Mouse (Mus musculus) gastrocnemius, postnatal 14 days (tissue): ENCODE results near the gene Dzip1. TPM values are rescaled to one million over a fixed set of nuclear protein-coding genes. Genes with fewer than 3 reads are reported as not detected.

Experiments
- DNase-seq: peaks from one replicate; pipeline ENCODE4 v3.0.0; 2021; ENCODE audit warnings: mixed read lengths
- intact Hi-C: fragments of 180-260 bp; cut with DNase I; formaldehyde crosslinking; loops from one replicate; pipeline ENCODE4 v1.15.1; 2025; ENCODE audit warnings: low total_unique reads
- total RNA-seq, 2 experiments: library from RNA; stranded (reverse); gene quantifications; 2 replicates each; pipeline ENCODE4 v1.2.3; 2021

Dzip1 gene
- total RNA-seq, 2 experiments from 2014 or later = 3.0 to 4.3 TPM

GRCm38 (mm10) chr14:118929779-118930178, 4.5 kb upstream of the Dzip1 start:
- intact Hi-C loops = loop anchor here (10.0 kb wide), 1 partner anchor 75 kb away; no protein-coding TSS in a partner anchor
- DNase-seq = no peak

- intact Hi-C loops = loop anchor here (10.0 kb wide), 1 partner anchor 76 kb away; no protein-coding TSS in a partner anchor
- DNase-seq = no peak
Measured at GRCm38 (mm10) chr14:118928565-118928964, 3.3 kb upstream of the Dzip1 start.

DNA sequence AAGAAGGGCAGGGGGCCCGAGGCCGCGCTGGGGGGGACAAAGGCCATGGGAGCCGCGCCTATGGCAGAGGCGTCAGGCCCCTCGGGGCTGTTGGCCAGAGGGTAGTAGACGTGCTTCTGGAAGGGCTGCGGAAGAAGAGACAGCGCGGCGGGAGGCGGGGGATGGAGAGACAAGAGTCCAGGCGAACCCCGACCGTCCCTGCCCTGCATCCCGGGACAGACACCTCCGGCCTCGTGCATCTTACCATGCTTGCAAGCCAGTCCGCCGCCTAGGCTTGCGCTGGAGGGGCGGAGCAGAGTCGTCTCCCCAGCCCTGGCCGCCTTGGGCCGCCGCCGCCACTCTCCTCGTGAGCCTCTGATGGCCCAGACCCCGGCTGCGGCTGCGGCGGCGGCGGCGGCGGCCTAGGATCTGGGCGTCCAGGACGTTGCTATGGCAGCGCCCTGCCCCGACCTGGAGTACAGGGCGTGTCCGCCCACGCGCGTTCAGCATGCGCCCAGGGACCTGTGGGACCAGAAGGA, 2.5 kb downstream of the Dzip1 start:
- intact Hi-C loops = loop anchor here (10.0 kb wide), 1 partner anchor 82 kb away; no protein-coding TSS in a partner anchor
- peak; percentile 30 for DNase-seq

GRCm38 (mm10) chr14:118922251-118922650, 3.0 kb downstream of the Dzip1 start:
- intact Hi-C loops = loop anchor here (10.0 kb wide), 1 partner anchor 83 kb away; no protein-coding TSS in a partner anchor
- no peak for DNase-seq

- DNase-seq = no peak
Measured at GRCm38 (mm10) chr14:118920654-118921053, 4.6 kb downstream of the Dzip1 start.

GRCm38 (mm10) chr14:118919025-118919424, 6.2 kb downstream of the Dzip1 start:
- intact Hi-C loops = no loop called here
- no peak for DNase-seq

More at GRCm38 (mm10) chr14:118920654-118921053, 4.6 kb downstream of the Dzip1 start:
- intact Hi-C loops = loop anchor here (2.0 to 10.0 kb wide), 2 partner anchors 24 to 84 kb away; no protein-coding TSS in a partner anchor

DNA sequence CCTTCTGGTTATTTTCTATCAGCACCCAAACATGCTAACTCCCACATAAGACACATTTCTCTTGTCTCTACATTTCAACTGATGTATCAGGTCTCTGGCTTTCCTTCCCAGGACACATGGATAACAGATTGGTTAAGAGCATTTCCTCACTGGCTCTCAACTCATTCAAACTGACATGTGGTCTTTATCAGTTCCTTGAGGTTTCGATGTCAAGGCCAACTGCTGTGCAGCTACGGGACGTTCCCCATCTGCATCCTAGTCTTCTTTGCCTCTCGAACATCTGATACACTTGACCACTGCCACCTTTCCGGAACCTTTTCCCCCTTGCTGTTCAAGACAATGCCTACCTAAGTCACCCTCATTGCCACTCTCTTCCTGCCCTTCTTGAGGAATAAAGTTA, 11.6 kb downstream of the Dzip1 start:
- no peak for DNase-seq
- intact Hi-C loops = no loop called here

DNA sequence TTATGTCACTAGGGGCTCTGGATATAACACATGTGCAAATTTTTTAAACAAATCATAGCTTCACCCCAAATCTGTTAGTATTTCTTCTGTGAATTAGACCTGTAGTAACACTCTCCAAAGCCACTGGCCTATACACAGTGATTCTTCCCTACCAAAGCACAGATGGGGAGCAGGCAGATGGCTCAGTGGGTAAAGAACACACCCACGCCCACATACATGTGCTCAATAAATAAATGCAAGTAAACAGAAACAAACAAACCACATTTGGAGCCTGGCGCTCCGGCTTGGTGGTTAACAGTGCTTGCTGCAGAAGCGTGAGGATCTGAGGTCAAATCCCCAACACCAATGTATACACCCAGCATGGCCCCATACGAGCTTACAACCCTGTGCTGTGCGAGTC, 13.7 kb downstream of the Dzip1 start:
- intact Hi-C loops = no loop called here
- no peak for DNase-seq

DNA sequence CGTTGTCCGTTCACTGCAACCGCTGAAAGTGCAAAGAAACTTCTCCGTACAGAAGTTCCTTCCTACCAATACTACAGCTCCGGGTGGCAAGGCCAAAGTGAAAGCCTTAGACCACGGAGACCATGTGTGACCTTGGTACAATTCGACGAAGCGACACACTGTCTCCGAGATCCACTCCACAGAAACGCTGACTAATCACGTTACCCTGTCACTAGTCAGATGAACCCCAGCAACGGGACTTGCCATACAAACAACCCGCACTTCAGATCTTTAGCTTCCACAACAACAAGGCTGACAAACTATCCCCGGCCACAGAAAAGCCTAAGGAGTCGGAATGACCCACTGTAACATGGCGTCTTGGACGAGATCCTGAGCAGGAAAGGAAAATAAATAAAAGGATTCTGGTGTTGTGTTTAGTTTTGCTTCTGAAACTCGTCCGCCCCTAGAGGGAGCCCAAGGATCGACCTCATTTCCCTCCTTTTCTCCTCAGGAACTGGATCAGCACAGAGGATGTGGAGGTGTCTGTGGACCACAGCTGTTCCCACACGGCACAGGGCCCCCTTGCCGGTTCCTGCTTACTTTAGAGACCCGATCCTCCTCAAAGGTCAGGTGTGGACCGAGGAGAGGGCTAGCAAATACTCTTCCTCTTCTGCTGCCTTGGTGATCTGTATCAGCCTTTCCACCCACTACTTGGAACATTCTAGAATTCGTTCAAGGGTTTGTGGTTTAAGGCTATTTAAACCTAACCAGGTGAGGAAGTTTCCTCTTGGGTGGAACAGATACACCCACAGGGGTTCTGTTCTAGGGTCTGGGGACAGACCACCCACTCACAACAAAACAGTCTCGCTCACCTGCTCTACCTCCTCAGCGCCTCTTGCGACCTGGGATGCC, 14.7 kb downstream of the Dzip1 start:
- intact Hi-C loops = no loop called here
- peak; percentile 69 for DNase-seq

DNA sequence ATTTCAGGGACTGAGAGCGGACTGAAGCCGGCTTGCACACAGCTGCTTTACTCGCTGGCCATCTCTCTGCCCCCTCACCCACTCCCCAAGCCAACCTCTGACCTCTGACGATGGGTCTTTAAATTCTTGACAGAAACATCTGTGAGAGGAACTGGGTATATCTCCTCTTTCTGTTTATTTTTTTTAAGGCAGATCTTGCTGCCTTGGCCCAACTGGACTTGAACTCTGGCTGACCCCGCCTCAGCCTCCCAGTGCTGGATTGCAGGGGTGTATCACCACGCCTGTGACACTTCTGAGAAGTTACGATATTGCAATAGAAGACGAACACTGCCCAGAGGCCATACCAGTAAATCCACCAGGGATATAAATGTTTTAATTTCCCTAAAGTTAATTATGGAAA, 15.4 kb downstream of the Dzip1 start:
- peak; percentile 70 for DNase-seq
- intact Hi-C loops = loop anchor here (10.0 kb wide), 1 partner anchor 85 kb away; no protein-coding TSS in a partner anchor

DNA sequence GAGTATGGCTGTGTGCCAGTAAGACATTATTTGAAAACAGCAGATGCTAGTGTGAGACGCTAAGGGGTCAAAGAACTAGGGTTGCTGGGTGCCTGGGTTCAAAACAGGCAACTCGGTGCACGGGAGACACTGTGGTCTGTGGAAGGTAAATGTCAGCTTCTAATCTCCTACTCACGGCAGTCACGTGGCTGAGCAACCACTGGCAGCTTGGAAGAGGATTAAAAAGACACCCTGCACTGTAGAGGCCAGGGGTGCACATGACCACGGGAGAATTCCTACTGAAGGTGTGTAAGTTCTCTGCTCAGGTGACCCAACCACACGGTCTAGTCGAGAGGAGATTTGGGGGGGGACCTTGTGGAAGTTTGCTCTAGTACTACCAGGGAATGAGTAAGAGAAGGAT, 17.7 kb downstream of the Dzip1 start:
- intact Hi-C loops = loop anchor here (10.0 kb wide), 1 partner anchor 83 kb away; no protein-coding TSS in a partner anchor
- no peak for DNase-seq

DNA sequence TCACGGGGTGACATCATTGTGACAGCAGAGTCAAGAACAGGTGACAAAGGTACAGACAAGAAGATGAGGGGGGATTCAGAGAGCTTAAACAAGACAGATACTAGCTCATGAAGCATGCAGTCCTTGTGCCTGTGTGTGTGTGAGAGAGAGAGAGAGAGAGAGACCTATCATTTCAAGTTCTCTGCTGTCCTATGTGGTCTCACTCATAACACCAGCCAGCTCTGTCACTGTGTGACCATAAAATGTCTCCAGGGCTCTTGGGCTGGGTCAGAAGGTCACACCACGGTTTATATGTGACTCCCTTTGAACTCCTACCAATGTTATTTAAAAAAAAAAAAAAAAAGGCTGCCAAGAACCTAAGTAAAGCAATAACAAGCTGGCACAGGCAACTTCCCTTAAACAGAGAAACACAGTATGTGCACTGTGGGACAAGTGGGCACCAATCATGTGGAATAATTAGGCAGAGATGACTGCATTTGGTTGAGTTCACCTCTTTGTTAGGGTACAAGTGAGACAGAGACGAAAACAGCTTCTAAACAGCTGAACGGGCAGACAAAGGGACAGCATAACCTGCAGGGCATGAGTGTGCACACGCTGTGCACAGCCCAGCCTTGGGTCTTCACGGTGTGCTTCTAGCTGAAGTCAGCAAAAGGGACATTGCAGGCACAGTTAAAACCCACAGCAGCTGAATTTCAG, 21.2 kb downstream of the Dzip1 start:
- no peak for DNase-seq
- intact Hi-C loops = loop anchor here (10.0 kb wide), 1 partner anchor 79 kb away; no protein-coding TSS in a partner anchor

- no peak for DNase-seq
- intact Hi-C loops = loop anchor here (10.0 kb wide), 1 partner anchor 79 kb away; no protein-coding TSS in a partner anchor
Measured at GRCm38 (mm10) chr14:118903397-118903796, 21.9 kb downstream of the Dzip1 start.

GRCm38 (mm10) chr14:118900911-118901310, 24.3 kb downstream of the Dzip1 start:
- DNase-seq = no peak
- intact Hi-C loops = loop anchor here (10.0 kb wide), 1 partner anchor 76 kb away; no protein-coding TSS in a partner anchor

GRCm38 (mm10) chr14:118899940-118900339, 25.3 kb downstream of the Dzip1 start:
- intact Hi-C loops = loop anchor here (10.0 kb wide), 1 partner anchor 75 kb away; no protein-coding TSS in a partner anchor
- no peak for DNase-seq

DNA sequence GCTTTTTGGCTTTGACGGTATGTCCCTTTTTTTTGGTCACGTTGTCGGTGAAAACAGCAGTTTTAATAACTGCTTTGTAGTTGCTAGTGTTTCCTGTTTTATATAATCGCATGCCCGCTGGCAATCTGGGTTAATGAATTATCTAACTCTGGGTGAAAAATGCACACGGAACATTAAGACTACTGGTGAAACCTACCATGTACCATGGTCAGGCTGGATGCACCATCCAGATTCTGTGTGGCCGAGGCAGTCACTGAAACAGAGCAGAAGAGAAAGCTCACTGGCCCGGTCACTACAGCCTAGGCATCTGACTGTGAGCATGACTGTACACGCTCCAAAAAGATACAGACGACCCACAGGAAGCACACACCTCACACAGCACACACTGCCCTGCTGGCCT, 29.6 kb downstream of the Dzip1 start:
- intact Hi-C loops = no loop called here
- no peak for DNase-seq

- DNase-seq = no peak
Measured at GRCm38 (mm10) chr14:118895228-118895627, 30.0 kb downstream of the Dzip1 start.

DNA sequence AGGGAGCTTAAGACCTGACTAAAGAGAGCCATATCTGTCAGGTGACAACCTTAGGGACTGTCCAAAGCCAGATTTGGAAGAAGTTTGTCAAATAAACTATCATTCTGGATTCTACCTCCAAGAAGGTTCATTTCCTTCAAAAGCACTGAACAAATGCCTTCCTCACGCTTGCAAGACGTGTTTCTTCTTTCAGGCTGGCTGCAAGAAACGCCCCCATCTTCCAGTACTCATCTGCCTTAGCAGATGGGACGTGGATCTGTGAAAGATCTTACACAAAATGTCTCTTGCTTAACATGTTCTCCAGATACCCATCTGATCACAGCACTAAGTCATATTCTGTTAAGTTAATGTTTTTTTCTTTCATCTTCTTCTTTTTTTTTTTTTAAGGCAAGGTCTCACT, 35.2 kb downstream of the Dzip1 start:
- intact Hi-C loops = no loop called here
- no peak for DNase-seq

More at GRCm38 (mm10) chr14:118895228-118895627, 30.0 kb downstream of the Dzip1 start:
- intact Hi-C loops = no loop called here

- intact Hi-C loops = no loop called here
- DNase-seq = no peak
Measured at GRCm38 (mm10) chr14:118884250-118884556, 41.1 kb downstream of the Dzip1 start.
